Mouse (Mus musculus): Measurements from ENCODE around the gene Tmod1. TPM values are rescaled to one million over a fixed set of nuclear protein-coding genes. Genes with fewer than 3 reads are reported as not detected.

Gene Tmod1
- total RNA-seq, 2 experiments from 2014 or later = 20.4 to 21.4 TPM

DNA sequence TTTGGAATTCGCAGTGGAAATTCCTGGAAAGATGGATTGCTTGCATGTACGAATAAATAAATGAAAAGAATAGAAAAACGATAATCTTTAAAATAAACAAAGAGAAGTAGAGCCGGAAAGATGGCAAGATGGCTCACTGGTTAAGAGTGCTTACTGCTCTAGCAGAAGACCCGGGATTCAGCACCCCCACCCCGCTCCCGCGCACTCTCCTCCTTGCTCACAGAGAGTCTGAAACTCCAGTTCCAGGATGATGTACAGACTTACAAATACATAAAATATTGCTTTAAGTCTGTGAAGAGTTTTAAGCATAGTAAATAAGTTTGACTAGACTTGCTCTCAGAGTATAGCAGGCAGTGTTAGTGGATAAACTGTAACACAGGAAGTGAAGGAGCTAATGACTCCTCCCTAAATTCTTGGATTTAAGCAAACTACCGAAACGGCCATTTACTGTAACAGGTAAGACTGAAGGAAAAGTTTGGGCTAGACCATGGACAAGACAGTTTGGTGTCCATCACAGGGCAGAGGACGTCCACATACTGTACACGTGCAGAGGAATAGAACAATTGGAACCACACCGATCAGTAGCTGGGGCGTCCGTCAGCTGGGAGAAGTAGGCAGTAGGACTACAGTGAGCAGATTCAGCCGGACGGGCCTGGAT, 99.0 kb downstream of the Tmod1 start:
- DNase-seq = no peak

DNA sequence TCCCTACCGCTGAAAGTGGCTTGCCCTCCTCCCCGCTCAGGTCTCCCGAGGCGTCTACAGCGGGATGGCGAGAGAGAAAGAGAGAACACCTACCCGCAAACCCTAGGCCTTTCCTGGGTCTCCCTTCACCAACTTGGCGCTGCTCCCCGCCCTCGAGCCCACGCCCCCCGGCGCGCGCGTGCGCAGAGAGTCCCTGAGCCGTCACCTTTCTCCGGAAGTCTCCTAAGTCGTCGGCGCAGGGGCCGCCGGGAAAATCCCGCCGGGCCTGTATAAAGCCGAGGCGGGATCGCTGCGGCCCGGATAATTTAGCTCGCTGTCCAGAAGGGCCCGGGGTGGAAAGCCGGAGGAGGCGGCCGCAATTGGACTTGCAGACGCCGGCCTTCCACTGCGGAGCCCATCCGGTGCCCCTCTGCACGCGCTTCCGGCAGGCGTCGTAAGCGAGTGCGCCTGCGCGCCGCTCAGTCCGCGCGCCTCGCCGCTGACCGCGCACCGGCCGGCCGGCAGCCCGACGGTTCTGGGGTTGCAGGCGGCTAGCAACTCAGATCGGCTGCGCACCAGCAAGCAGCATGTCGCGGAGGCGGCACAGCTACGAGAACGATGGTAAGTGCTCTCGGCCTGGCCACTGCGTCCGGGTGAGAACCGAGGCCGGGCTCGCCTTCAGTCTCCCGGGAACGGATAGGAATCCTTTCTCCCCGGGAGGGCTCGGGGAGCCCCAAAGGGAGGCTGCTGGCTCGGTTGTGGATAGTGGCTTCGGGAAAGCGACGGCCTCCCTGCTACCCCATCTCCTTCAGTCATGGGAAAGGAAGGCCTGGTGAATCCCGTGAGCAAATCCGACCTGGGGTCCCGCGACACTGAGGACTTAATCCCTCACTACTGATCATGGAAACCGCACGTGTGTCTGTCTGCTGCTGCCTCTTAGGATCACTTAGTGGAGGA, 99.8 kb downstream of the Tmod1 start, which contains the start of the genes Ncbp1 and Tstd2:
TSS of gene Ncbp1 (plus strand) at position 327 of the 936 bp plus-strand sequence.
TSS of gene Tstd2 (minus strand) at position 408 of the 936 bp plus-strand sequence.
- peak; percentile 94 for DNase-seq

DNA sequence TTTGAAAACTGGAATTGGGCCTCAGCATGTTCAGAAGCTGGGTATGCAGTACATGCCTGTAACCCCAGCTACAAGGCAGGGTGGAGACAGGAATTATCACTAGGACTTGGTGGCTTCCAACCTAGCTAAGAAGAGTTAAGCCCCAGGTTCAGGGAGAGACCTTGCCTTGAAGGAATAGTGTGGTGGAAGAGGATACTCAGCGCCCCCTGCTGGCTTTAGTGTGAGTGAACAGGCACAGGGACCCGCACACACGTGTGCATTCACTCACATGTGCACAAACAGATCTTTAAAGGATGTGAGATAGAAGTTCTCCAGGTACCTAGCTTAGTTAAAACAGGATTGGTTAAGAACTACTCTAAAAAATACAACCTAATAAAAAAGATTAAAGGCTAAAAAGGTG, 105.6 kb downstream of the Tmod1 start:
- DNase-seq = no peak

DNA sequence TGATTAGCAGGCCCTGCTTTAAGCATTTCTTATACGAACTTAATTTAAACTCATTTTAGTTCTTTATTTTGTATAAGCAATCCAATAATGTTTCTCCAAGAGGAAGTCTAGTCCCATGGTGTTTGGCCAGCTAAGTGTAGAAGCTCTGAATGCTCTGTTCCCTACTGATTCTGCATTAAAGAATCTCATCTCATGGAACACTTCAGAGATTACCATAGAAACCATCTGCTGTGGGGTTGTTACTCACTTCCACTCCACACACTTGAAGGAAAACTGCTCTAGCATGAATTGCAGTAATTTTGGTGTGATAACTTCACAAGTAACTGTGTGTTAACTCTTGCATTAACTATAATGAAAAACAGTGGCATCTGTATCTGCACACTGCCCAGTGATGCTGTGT, 108.1 kb downstream of the Tmod1 start:
- DNase-seq = no peak

DNA sequence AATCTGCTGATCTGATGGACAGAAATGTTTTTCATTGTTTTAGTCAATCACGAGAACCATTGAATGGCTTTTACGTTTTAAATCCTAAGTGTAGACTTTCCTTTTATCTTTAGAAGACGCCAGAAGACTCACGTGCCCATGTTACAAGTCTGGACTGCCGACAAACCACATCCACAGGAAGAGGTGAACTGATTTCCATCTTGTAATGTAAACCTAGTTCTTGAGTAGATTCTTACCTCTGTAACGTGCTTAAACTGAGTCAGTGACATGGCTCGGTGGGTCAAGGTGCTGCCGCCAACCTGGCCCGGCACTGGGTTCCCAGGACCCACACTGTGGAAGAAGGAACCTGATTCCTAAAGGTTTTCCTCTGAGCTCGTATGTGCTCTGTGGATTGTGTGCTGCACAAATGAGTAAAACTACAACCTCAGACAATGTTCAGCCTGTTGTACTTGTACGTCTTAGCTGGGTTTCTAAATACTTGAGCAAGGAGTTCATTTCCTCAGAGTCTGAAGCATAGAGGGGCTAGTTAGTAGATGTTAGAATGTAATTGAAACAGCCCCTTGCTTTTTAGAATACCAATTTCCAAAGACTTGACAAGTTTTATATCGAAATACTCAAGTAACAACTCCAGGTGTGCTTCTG, 113.3 kb downstream of the Tmod1 start:
- DNase-seq = no peak

DNA sequence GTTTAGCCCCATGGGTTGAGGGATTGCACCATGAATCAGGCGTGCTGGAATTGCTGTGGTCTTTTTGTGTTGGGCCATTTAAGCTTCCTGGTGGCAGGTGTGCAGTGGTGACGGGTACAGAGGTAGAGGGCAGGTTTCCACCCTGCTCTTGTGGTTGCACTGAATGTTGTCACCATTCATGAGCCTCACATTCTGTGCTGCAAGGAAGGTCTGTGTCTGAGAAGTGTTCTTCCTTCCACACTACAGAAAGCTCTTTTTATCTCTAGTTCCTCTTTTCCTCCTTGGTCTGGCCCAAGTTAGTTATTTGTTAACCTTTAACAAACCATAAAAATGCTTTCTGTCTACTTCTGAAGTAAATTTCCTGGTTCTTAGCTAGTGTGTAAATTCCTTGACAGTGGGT, 125.3 kb downstream of the Tmod1 start:
- no peak for DNase-seq

Other genes with a start within 250 kb of the Tmod1 start
- gene Aldh1b1, start 239.9 kb upstream of the Tmod1 start, total RNA-seq (2021) = 1 to 10 TPM; 8.1 to 8.7 TPM
- 1 to 10 TPM; 6.6 TPM for gene Igfbpl1, start 212.0 kb upstream of the Tmod1 start, total RNA-seq (2021)
- not detected for gene Stra6l, start 190.3 kb upstream of the Tmod1 start, total RNA-seq (2021)
- gene Ccdc180, start 148.6 kb upstream of the Tmod1 start, total RNA-seq (2021) = under 1 TPM; 0.10 to 0.25 TPM
- gene Tdrd7, start 73.6 kb upstream of the Tmod1 start, total RNA-seq (2021) = 10 to 100 TPM; 25.7 to 26.0 TPM
- gene Ncbp1, start 99.7 kb downstream of the Tmod1 start, total RNA-seq (2021) = 10 to 100 TPM; 56.7 to 61.8 TPM
- 10 to 100 TPM; 17.8 to 19.4 TPM for gene Tstd2, start 99.8 kb downstream of the Tmod1 start, total RNA-seq (2021)
- gene Xpa, start 157.4 kb downstream of the Tmod1 start, total RNA-seq (2021) = 10 to 100 TPM; 14.0 to 15.1 TPM

Data from layer of hippocampus, postnatal 36 days (tissue).